Mouse (Mus musculus) mesoderm, embryonic 11.5 days (tissue): ENCODE results near the gene Cdh3.

ENCODE experiments used
- DNase-seq: peaks from one replicate; pipeline ENCODE4 v3.0.0-alpha.2; 2012; ENCODE audit warnings: low read depth, low spot score

Gene Cdh3

DNA sequence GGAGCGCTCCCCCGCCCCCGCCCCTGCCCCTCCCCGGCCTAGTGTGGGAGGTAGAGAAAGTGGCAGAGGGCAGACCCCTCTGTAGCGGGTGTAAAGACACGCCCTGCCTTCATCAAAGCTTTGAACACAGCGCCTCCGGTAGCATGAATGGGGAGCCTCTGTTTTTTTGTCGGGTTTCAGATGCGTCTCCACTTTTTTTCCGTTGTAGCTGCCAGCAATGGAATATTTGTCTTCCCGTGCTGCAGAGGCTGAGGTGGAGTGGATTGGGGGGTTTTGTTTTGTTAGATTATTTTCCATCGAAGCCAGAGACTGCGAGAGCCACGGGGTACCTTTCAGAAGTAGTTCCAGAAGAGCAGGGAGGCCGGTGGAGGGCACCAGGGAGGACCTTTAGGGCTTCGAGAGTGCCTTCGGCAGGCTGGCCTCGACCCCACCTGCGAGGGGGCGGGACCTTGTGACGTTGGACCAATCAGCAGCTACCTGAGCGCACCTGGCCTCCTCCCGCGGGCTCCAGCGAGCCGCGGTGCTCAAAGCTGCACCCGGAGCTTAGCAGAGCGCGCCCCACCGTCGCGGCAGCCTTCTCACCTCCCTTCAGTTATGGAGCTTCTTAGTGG, at the start of gene Cdh3:
Gene Cdh3 (plus strand): TSS at position 527 of the 611 bp plus-strand sequence.
- peak; percentile 47 for DNase-seq

- no peak for DNase-seq
Observed at GRCm38 (mm10) chr8:106462131-106462530, 48.6 kb upstream of the Cdh3 start.

DNA sequence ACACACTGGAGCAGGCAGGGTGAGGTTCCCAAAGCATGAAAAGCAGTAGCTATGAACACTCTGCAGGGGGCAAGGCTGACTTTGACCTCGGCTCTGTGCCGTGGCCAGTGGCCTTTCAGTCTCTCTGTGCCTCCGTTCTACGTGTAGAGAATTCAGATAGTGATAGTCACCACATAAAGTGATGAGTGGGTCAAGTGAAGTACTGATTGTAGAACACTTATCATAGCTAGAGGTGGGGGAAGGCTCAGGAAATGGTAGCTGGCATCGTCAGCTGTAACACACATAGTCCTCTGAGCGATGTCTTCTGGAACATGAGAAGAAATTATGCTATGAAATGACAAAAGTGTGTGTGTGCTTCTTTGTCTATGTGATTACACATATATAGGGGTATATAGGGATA, 46.9 kb upstream of the Cdh3 start:
- DNase-seq: no peak

DNA sequence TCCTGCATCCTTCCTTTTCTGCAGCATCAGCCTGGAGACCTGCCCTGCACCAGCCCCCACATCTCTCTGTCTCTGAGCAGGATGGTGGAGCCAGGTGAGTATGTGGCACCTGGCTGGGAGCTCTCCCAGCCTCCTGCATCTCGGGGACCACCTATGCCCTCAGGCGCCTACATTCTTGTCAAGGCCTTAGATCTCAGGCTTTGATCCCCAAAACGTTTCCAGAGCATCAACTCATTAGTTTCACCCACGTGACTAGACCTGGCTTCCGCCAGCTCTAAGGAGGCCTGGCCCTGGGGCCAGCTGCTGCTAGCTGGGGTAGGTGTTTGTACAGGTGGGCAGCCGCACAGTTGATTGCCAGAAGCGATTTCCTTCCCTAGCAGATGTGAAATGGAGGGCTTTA, 41.2 kb upstream of the Cdh3 start:
- DNase-seq: peak; percentile 39

- DNase-seq: no peak
Observed at GRCm38 (mm10) chr8:106474001-106474400, 36.7 kb upstream of the Cdh3 start.

- DNase-seq: no peak
Observed at GRCm38 (mm10) chr8:106500018-106500685, 10.5 kb upstream of the Cdh3 start, which contains the start of gene 6030452D12Rik. Gene 6030452D12Rik, plus strand, starts transcription at chr8:106500522.

DNA sequence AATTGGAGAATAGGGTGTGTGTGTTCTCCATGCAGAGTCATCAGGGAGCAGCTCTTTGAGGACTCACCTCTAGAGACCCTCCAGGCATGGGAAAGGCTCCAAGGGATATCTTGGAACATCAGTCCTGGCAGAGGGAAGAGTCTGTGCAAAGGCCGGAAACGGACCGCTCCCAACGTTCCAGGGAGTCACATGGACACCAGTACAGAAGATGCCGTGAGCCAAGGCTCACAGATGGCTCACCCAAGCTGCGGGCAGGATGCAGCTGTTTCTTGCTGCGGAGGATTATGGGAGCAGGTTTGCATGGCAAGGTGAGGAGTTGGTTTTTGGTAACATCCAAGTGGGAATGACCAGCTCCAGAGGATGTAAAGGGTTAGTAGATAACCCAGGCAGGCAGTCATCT, 6.5 kb upstream of the Cdh3 start:
- no peak for DNase-seq

DNA sequence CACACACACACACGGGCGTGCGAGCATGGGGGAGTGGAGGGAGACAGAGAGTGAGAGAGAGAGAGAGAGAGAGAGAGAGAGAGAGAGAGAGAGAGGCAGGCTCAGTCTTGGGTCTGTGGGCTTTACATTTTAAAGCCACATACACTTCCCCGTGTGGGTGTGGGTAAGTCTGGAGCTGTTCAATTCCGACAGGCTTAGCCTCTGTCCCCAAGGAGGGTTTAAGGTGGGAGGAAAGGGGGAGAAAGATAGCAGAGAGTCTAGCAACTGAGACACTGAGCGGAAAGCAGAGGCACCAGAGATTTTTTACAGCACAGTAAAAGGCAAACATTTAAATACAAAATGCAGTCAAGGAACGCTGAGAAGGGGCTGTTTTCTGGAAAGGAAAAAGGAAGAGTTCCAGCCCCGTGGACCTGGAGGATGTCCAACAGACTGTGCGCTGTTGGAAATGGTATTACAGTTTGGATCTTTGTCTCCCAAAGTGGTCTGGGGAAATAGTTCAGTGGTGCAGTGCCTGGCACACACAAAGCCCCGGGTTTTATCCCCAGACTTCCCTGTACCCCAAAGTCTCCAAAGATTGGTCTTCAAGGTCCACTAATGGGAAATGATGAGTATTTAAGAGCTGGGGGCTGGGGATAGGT, 5.2 kb upstream of the Cdh3 start:
- DNase-seq: no peak

DNA sequence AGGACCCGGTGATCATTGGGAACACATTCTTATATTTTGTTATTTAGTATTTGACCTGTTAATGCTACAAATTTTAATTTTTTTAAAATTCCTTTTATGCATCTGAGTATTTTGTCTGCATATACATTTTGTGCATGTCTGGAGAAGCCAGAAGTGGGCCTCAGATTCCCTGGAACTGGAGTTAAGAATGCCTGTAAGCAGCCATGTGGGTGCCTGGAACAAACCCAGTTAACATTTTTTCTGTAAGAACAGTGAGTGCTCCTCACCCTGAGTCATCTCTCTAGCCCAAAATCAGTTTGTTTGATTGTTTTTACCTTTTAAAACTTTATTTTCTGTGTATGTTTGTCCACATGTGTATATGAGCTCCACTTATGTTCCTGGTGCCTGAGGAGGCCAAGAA, 4.6 kb upstream of the Cdh3 start:
- no peak for DNase-seq

DNA sequence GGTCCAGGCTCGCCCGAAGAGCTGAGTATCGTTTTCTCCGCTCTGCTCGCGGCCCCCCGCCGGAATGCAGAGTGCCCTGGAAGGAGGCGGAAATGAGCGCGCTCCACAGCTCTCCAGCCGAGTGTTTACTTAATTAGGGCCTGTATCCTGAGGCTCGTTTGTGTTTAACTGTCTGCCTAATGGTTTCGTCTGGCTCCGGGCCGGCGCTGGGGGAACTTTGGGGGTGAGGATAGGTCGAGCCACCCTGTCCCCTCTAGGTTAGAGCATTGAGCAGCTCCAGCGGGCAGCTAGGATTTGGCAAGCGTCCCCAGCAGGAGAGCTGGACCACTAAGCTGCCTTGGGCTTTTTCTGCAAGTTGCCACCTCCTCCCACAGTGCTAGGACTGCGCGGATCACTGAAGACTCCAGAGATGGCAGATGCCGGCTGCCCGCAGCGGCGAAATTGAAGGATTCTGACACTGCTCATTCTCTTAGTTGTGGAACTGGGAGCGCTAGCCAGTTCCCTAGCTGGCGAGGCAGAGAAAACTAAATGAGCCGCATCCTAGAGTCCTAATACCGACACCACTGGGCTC, 2.8 kb upstream of the Cdh3 start:
- DNase-seq: peak; percentile 66

- no peak for DNase-seq
Observed at GRCm38 (mm10) chr8:106508456-106508855, 2.2 kb upstream of the Cdh3 start.

- no peak for DNase-seq
Observed at GRCm38 (mm10) chr8:106509079-106509780, 1.5 kb upstream of the Cdh3 start.

- no peak for DNase-seq
Observed at GRCm38 (mm10) chr8:106511065-106511501, 392 bp downstream of the Cdh3 start.

DNA sequence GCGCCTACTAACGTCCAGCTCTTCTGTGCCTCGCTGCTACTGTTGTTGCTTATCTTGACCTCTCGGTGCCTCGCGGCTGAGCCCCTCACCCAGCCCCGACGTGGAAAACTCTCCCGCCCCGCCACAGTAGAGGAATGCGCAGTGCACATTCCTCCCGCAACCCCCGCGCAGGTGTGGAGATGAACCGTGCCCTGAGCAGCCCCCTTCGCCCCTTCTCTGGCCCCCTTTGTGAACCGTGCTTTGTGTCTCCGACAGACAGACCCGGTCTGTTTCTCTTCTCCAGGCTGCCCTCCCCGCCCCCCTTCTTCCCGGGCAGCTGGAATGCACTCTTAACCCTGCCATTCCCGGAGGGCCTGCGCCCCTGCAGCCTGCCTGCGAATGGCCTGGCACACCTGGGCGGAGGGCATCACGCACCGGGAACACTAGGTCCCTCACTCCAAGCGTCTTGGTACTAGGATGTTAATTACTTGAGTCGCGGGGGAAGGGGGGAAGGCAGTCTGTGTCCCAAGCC, 895 bp downstream of the Cdh3 start:
- peak; percentile 79 for DNase-seq

GRCm38 (mm10) chr8:106512475-106513150, 1.9 kb downstream of the Cdh3 start:
- no peak for DNase-seq

DNA sequence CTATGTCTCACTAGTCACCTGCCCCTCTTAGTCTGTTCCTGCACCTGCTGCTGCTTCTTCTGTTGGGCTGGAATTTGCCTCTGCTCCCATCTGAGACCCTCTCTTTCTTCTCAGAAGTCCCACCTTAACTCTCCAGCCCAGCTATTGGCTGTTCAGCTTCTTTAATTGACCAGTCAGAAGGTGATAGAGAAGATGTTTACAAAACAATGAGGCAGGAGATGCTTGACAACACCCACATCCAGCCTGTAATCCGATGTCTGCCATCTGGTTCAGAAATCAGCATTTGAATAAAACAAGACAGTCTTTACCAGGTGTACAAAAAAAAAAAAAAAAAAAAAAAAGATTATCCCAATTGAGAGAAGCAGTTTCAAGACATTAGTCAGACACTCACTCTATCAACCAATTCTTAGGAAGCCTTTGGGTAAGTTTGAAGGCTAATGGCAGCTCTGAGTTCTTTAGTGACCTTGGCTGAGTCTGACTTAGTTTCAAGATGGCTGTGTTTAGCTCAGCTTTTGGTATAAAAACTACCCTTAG, 5.3 kb downstream of the Cdh3 start:
- no peak for DNase-seq

DNA sequence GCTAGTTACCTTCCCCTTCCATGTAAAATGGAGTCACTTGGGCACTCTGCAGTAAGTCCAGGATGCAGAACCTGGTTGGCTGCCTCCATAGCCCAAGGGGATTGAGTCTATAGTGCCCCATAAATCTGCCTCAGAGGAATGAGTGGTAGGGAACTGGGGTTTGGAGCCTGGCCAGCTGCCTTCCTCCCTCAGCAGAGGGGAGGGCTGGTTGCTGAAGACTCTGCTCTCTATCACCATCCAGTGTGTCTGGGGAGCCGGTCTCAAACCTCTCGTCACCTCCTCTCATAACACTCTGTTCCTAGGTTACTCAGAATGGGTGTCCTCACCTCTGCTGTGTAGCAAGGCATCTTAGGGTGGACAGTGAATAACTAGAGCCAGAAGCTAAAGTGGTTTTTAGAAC, 5.9 kb downstream of the Cdh3 start:
- peak; percentile 51 for DNase-seq

GRCm38 (mm10) chr8:106518763-106519162, 8.1 kb downstream of the Cdh3 start:
- peak; percentile 39 for DNase-seq

DNA sequence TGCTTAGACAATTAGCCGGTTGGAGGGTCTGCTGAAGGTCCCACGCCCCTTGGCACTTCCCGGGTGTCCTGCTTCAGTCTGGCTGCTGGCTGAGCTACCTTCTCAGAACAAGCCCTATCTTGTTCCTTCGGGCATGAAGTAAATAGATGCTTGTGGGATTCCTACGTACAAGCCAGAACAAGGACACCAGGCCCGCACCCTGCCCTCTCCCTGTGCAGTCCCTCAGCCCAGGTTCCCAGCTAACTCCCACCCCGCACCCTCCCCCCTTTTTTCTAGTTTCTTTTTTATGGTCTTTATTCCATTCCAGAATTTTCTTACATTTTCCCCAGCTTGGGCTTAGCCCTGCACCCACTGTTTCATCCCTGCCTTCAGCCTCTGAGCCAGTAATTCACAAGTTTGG, 9.9 kb downstream of the Cdh3 start:
- no peak for DNase-seq

- peak; percentile 61 for DNase-seq
Observed at GRCm38 (mm10) chr8:106521845-106522244, 11.2 kb downstream of the Cdh3 start.

- DNase-seq: no peak
Observed at GRCm38 (mm10) chr8:106526725-106527124, 16.0 kb downstream of the Cdh3 start.
